Mouse (Mus musculus): ENCODE data around the gene Pik3cb.

The Pik3cb gene

GRCm38 (mm10) chr9:99140063-99140882 lies at the start of gene Pik3cb:
TSS of gene Pik3cb (minus strand) at chr9:99140621.
- peak; percentile 84 for DNase-seq (ENCODE audit: low read depth, low spot score)

- DNase-seq (ENCODE audit: low read depth, low spot score): no peak
These were observed 42.7 kb upstream of the Pik3cb start for GRCm38 (mm10) chr9:99183043-99183670.

- DNase-seq (ENCODE audit: low read depth, low spot score): no peak
These were observed 41.7 kb upstream of the Pik3cb start for GRCm38 (mm10) chr9:99182121-99182520.

GRCm38 (mm10) chr9:99180272-99180671 lies 39.9 kb upstream of the Pik3cb start:
- DNase-seq (ENCODE audit: low read depth, low spot score): no peak

GRCm38 (mm10) chr9:99178736-99179135 lies 38.3 kb upstream of the Pik3cb start:
- DNase-seq (ENCODE audit: low read depth, low spot score): no peak

- DNase-seq (ENCODE audit: low read depth, low spot score): no peak
These were observed 35.4 kb upstream of the Pik3cb start for GRCm38 (mm10) chr9:99175774-99176173.

GRCm38 (mm10) chr9:99172811-99173210 lies 32.4 kb upstream of the Pik3cb start:
- DNase-seq (ENCODE audit: low read depth, low spot score): no peak

- DNase-seq (ENCODE audit: low read depth, low spot score): no peak
These were observed 30.8 kb upstream of the Pik3cb start for GRCm38 (mm10) chr9:99171186-99171585.

GRCm38 (mm10) chr9:99169029-99169428 lies 28.6 kb upstream of the Pik3cb start:
- no peak for DNase-seq (ENCODE audit: low read depth, low spot score)

GRCm38 (mm10) chr9:99166946-99167345 lies 26.5 kb upstream of the Pik3cb start:
- DNase-seq (ENCODE audit: low read depth, low spot score): no peak

GRCm38 (mm10) chr9:99165956-99166355 lies 25.5 kb upstream of the Pik3cb start:
- DNase-seq (ENCODE audit: low read depth, low spot score): no peak

GRCm38 (mm10) chr9:99164664-99165226 lies 24.3 kb upstream of the Pik3cb start:
- no peak for DNase-seq (ENCODE audit: low read depth, low spot score)

- DNase-seq (ENCODE audit: low read depth, low spot score): no peak
These were observed 23.7 kb upstream of the Pik3cb start for GRCm38 (mm10) chr9:99164148-99164503.

- no peak for DNase-seq (ENCODE audit: low read depth, low spot score)
These were observed 23.2 kb upstream of the Pik3cb start for GRCm38 (mm10) chr9:99163420-99164147.

- DNase-seq (ENCODE audit: low read depth, low spot score): no peak
These were observed 22.4 kb upstream of the Pik3cb start for GRCm38 (mm10) chr9:99162839-99163238.

- DNase-seq (ENCODE audit: low read depth, low spot score): no peak
These were observed 20.4 kb upstream of the Pik3cb start for GRCm38 (mm10) chr9:99160780-99161179.

GRCm38 (mm10) chr9:99159932-99160331 lies 19.5 kb upstream of the Pik3cb start:
- no peak for DNase-seq (ENCODE audit: low read depth, low spot score)

GRCm38 (mm10) chr9:99158708-99159107 lies 18.3 kb upstream of the Pik3cb start:
- no peak for DNase-seq (ENCODE audit: low read depth, low spot score)

GRCm38 (mm10) chr9:99158203-99158632 lies 17.8 kb upstream of the Pik3cb start:
- DNase-seq (ENCODE audit: low read depth, low spot score): no peak

- no peak for DNase-seq (ENCODE audit: low read depth, low spot score)
These were observed 13.2 kb upstream of the Pik3cb start for GRCm38 (mm10) chr9:99153655-99154054.

GRCm38 (mm10) chr9:99152699-99153490 lies 12.5 kb upstream of the Pik3cb start:
- DNase-seq (ENCODE audit: low read depth, low spot score): no peak

All from WW6 (cell line).